Mouse (Mus musculus) spleen, postnatal 36 days (tissue): ENCODE data around the gene App.

Source experiments
- DNase-seq, 2 experiments: peaks; one replicate each; pipeline ENCODE4 v3.0.0; 2022; ENCODE audit warnings: low spot score in 2 of 2, mixed read lengths in 1 of 2

The App gene

GRCm38 (mm10) chr16:85023106-85023505 is 150.5 kb downstream of the App start:
- DNase-seq, result no peak

- DNase-seq, result no peak
Observed at GRCm38 (mm10) chr16:85020696-85021323, 152.8 kb downstream of the App start.

- no peak for DNase-seq
Observed at GRCm38 (mm10) chr16:85019273-85019672, 154.3 kb downstream of the App start.

- no peak for DNase-seq
Observed at GRCm38 (mm10) chr16:85017845-85018244, 155.7 kb downstream of the App start.

- DNase-seq, result no peak
Observed at GRCm38 (mm10) chr16:85012695-85013094, 160.9 kb downstream of the App start.

GRCm38 (mm10) chr16:85012172-85012571 is 161.4 kb downstream of the App start:
- no peak for DNase-seq

- DNase-seq, result no peak
Observed at GRCm38 (mm10) chr16:85010651-85011050, 162.9 kb downstream of the App start.

GRCm38 (mm10) chr16:85008866-85009645 is 164.5 kb downstream of the App start:
- DNase-seq, result no peak

GRCm38 (mm10) chr16:85001939-85002556 is 171.5 kb downstream of the App start:
- DNase-seq, result no peak

- DNase-seq, result peak; percentile 23 to 27
Observed at GRCm38 (mm10) chr16:85000304-85000703, 173.3 kb downstream of the App start.

GRCm38 (mm10) chr16:84997551-84997950 is 176.0 kb downstream of the App start:
- DNase-seq, result no peak

GRCm38 (mm10) chr16:84995441-84995867 is 178.1 kb downstream of the App start:
- DNase-seq, result no peak

GRCm38 (mm10) chr16:84992888-84993287 is 180.7 kb downstream of the App start:
- no peak for DNase-seq

- DNase-seq, result no peak
Observed at GRCm38 (mm10) chr16:84991011-84991410, 182.6 kb downstream of the App start.

GRCm38 (mm10) chr16:84989938-84990337 is 183.6 kb downstream of the App start:
- peak in 1 of 2 experiments; percentile 4 for DNase-seq

- DNase-seq, result no peak
Observed at GRCm38 (mm10) chr16:84989476-84989875, 184.1 kb downstream of the App start.

- no peak for DNase-seq
Observed at GRCm38 (mm10) chr16:84987724-84988287, 185.8 kb downstream of the App start.

GRCm38 (mm10) chr16:84986016-84986631 is 187.4 kb downstream of the App start:
- DNase-seq, result no peak

- no peak for DNase-seq
Observed at GRCm38 (mm10) chr16:84985340-84985739, 188.2 kb downstream of the App start.

GRCm38 (mm10) chr16:84983428-84983827 is 190.1 kb downstream of the App start:
- DNase-seq, result no peak

GRCm38 (mm10) chr16:84982589-84982988 is 191.0 kb downstream of the App start:
- DNase-seq, result no peak

- no peak for DNase-seq
Observed at GRCm38 (mm10) chr16:84978589-84978988, 195.0 kb downstream of the App start.
